Mouse (Mus musculus) monocyte, adult 2 months (primary cell): ENCODE data around the gene Creb3.

Source experiments
- DNase-seq, 2 experiments: peaks; one replicate each; pipeline ENCODE4 v3.0.0; 2022; ENCODE audit warnings: low spot score in 2 of 2, low read depth in 1 of 2

Gene Creb3

GRCm38 (mm10) chr4:43558028-43558630 is 4.0 kb upstream of the Creb3 start:
- no peak for DNase-seq

DNA sequence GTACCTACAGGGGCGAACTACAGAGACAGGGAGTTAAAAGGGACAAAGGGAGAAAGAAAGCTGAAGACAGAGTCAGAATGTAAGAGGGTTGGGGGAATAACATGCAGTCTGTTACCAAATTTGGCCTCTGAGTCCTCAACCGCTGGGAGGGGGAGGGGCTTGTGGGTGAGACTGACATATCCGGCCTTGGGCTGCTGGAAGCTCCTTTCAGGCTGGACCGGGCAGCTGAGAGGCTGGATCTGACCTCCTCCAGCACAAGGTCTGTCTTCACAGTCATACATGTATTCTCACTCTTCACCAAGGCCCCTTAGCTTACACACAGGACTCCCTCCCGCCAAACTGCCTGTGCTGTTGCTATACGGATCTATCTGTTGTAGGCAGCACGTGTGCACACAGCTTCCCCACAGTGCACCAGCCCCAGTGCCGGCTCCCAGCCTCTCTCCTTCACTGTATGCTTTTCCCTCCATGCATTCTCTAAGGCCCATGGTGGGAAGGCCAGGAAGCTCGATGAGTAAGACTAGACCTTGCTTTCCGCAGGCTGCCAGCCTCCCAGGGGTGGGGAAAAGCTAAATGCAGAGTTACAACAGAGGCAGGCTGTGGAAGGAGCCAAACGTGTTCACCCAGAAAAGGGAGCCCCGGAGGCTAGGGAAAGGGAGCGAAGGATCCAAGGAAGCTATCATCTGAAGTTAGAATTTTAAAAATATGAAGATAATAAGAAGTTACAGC is 3.3 kb upstream of the Creb3 start:
- DNase-seq: no peak

DNA sequence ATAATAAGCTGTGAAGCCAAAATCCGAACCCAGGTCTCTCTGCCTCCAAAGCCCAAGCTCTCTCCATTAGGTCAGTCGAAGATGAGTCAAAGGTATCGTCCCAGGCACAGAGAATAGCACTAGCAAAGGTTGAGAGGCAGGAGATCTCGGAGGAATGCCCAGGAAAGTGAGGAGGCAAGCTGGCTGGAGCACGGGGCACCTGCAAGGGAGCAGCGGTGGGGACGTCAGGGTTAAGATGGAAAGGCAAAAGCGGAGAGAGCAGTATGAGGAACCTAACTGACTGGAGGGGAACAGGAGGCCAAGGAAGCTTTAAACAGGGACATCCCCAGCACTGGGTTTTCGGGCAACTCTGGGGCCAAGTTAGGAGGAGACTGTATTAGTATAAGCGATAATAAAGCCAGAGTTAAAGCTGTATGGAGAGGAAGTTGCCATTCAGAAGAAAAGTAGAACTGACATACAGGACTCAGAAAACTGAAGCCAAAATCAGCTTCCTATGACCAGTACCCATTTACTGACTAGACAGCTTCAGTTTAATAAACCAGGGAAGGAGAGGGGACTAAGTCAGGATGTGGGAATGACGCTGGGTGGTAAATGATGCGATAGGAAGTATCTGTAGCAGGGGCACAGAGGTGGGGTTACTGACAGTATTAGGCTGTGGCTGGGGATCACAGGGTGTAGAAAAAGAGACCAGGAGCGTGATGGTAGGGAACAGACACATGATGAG is 2.5 kb upstream of the Creb3 start:
- no peak for DNase-seq

GRCm38 (mm10) chr4:43560243-43560611 is 1.9 kb upstream of the Creb3 start:
- DNase-seq: peak; percentile 70 to 84

- no peak for DNase-seq
Measured at GRCm38 (mm10) chr4:43560976-43561375, 1.2 kb upstream of the Creb3 start.

DNA sequence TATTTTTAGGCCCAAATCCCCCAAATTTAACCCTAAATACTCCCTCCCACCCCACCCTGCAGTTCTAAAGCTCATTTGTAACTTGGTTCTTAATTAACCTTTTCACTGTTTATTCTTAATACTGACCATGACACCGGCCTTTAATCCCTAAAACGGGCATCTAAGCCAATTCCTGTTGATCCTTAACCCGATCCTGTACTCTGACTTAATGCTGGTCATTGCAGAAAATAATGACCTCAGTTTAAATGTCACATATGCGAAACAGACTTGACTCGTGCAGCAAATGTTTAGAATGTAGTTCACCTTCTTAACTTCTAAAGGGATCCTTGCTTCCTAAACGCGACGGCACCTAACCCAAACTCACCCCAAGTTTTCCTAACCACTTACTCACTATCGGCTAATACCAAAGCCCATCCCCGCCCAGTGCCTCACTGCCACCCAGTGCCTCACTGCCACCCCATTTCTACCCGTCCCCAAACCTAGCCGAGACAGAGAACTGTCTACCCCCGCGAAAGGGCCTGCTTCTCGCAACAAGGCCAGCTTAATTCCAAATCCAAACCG is 616 bp upstream of the Creb3 start:
- DNase-seq: no peak

- no peak for DNase-seq
Measured at GRCm38 (mm10) chr4:43562769-43563600, 853 bp downstream of the Creb3 start.

DNA sequence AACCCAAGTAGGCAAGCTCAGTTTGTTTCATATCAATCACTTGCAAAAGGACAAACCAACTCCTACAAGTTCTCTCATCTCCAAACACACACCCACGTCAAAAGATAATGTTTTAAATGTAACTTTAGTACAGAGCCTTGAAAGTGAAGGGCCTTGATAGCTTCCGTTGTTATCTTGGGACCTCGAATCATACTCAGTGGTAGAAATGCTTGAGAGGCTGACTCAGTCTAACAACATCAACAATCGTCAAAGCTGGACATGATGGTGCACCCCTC is 1.4 kb downstream of the Creb3 start:
- DNase-seq: no peak

DNA sequence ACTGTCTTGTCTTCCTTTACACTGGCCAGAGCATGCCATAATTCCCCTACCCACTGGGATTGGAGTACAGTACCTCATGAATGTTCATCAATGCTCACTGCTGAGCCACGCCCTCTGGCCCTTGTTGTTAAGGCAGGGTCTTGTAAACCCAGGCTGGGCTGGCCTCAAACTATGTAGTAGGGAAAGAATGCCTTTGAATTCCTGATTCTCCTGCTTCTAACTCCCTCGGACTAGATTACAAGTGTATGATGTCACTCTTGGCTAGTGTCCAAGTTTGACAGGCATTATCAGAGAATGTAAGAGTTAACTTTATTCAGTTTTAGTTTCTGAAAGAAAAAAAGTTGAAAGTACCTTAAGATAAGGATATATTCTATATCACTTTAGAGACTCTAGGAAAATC is 2.1 kb downstream of the Creb3 start:
- no peak for DNase-seq

DNA sequence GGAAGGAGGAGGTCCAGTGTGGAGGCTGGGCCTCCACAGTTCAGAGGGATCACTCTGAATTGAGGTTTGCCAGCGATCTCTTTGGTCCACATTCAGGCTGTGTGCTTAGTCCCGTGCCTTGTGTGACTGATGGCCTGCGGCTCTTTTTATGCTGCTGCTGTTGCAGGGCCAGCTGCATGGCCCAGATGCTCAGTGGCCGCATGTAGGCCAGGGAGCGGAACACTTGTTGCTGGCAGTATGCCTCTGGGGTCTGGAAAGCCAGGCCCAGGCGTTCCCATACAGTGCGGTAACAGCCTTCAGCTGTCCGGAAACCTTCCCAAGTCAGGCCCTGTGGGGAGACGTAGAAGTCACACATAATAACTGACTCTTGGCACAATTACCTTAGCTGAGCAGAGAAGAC is 5.0 kb downstream of the Creb3 start:
- DNase-seq: no peak

GRCm38 (mm10) chr4:43571395-43572045 is 9.4 kb downstream of the Creb3 start:
- DNase-seq: no peak

DNA sequence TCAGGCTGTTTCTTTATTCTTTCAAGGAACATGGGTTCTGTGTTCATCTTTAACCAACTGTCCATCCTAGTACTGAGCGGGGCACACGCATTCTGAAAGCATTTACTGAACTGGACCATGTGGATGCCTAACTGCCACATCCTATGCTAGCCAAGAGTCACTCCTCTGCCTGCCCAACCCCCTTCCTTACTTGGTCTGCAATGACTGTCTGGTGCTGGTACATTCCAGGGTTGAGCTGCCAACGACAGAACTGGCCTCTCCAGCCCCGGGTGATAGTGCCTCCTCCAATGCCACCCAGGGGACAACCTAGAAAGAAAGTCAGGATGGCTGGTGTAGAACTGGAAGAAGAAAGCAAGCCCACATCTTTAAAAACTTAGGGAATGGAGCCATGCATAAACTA is 11.4 kb downstream of the Creb3 start:
- no peak for DNase-seq

- DNase-seq: no peak
Measured at GRCm38 (mm10) chr4:43575356-43575755, 13.2 kb downstream of the Creb3 start.

GRCm38 (mm10) chr4:43577237-43577881 is 15.2 kb downstream of the Creb3 start:
- no peak for DNase-seq

DNA sequence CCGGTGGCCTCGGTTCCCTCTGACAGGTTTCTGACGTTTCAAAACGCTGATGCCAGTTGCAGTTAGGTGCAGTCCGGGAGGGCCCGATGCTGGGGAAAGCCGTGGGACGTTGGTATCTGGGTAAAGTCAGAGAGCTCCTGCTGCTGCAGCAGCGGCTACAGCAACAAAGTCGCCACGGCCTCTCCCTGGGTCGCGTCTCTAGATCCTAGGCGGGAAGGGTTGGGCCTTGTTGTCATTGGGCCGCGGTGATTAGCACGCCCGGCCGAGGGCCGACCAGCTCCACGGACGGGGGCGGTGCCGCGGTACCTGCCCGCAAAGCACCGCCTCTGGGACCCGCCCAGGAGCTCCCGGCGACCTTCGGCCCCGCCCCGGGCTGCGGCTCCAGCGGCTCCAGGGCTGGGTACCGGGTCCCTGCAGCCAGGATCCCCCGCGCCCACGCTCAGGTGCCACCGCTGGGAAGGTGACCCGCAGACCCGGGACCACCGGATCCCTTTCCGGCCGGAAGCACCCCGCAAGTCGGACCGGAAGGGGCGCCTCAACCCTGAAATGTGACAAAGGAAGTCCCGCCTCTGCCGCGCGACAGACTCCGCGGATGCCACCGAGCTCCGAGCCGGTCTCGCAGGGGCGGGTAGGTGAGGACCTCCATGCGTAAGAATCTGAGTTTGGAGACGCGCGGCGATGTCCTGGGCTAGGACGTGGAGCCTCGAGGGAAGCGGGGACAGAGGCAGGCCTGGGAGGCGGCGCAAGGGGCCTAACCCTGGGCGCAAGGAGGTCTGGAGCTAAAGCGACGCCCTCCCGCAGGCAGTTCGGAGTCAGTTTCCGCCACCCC is 16.5 kb downstream of the Creb3 start, which contains the start of the genes Rgp1 and Gba2:
Rgp1 (plus strand) TSS at position 340 of the 829 bp plus-strand sequence.
Gba2 (minus strand) TSS at position 498 of the 829 bp plus-strand sequence.
- DNase-seq: peak; percentile 53 to 74

GRCm38 (mm10) chr4:43579256-43579655 is 17.1 kb downstream of the Creb3 start:
- no peak for DNase-seq

GRCm38 (mm10) chr4:43579731-43580130 is 17.6 kb downstream of the Creb3 start:
- no peak for DNase-seq

DNA sequence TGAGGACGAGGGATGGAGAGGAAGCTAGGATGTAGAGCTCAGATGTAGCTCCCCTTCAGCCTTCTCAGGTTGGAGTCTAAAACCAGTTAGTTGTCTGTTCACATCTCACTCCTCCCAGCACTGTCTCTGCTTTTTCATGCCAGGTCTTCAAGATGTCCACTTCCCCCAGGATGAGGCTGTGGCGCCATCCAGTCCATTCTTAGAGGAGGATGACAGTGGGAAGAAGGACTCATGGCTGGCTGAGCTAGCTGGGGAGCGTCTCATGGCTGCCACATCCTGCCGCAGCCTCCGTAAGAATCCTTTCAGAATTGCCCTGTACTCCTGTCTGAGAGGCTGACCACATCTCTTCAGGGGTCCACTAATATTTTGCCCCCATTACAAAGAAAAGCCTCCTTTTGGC is 18.6 kb downstream of the Creb3 start:
- DNase-seq: no peak

GRCm38 (mm10) chr4:43581381-43581780 is 19.2 kb downstream of the Creb3 start:
- no peak for DNase-seq
